Mouse (Mus musculus) frontal cortex, postnatal 14 days (tissue): ENCODE results near the gene Slamf7.

Experiments used
- DNase-seq, 2 experiments: peaks; one replicate each; pipeline ENCODE4 v3.0.0; 2022; ENCODE audit warnings: low spot score in 2 of 2

The Slamf7 gene

GRCm38 (mm10) chr1:171637101-171637500, 15.7 kb downstream of the Slamf7 start:
- no peak for DNase-seq

- DNase-seq = no peak
Measured at GRCm38 (mm10) chr1:171635696-171636095, 17.1 kb downstream of the Slamf7 start.

- no peak for DNase-seq
Measured at GRCm38 (mm10) chr1:171631447-171631846, 21.4 kb downstream of the Slamf7 start.

- no peak for DNase-seq
Measured at GRCm38 (mm10) chr1:171630912-171631311, 21.9 kb downstream of the Slamf7 start.

GRCm38 (mm10) chr1:171630041-171630440, 22.8 kb downstream of the Slamf7 start:
- DNase-seq = no peak

- no peak for DNase-seq
Measured at GRCm38 (mm10) chr1:171629168-171629567, 23.7 kb downstream of the Slamf7 start.

- no peak for DNase-seq
Measured at GRCm38 (mm10) chr1:171627801-171628200, 25.0 kb downstream of the Slamf7 start.

GRCm38 (mm10) chr1:171620091-171620490, 32.7 kb downstream of the Slamf7 start:
- no peak for DNase-seq

GRCm38 (mm10) chr1:171619645-171620044, 33.2 kb downstream of the Slamf7 start:
- no peak for DNase-seq

GRCm38 (mm10) chr1:171619001-171619400, 33.8 kb downstream of the Slamf7 start:
- DNase-seq = no peak

- no peak for DNase-seq
Measured at GRCm38 (mm10) chr1:171616881-171617515, 35.8 kb downstream of the Slamf7 start.

- DNase-seq = no peak
Measured at GRCm38 (mm10) chr1:171613962-171614361, 38.9 kb downstream of the Slamf7 start.

- no peak for DNase-seq
Measured at GRCm38 (mm10) chr1:171610781-171611180, 42.1 kb downstream of the Slamf7 start.

- no peak for DNase-seq
Measured at GRCm38 (mm10) chr1:171610026-171610425, 42.8 kb downstream of the Slamf7 start.

GRCm38 (mm10) chr1:171607176-171607575, 45.7 kb downstream of the Slamf7 start, which contains the start of gene Ly9:
TSS of gene Ly9 (minus strand) at chr1:171607410.
- DNase-seq = no peak

GRCm38 (mm10) chr1:171606656-171607055, 46.2 kb downstream of the Slamf7 start:
- no peak for DNase-seq

- no peak for DNase-seq
Measured at GRCm38 (mm10) chr1:171604686-171605085, 48.1 kb downstream of the Slamf7 start.

GRCm38 (mm10) chr1:171584584-171584983, 68.3 kb downstream of the Slamf7 start:
- no peak for DNase-seq
